Mouse (Mus musculus): ENCODE results near the gene Atp8a2. TPM values are rescaled to one million over a fixed set of nuclear protein-coding genes. Genes with fewer than 3 reads are reported as not detected.

The Atp8a2 gene
- polyA plus RNA-seq, 1 experiment = 15.3 TPM

DNA sequence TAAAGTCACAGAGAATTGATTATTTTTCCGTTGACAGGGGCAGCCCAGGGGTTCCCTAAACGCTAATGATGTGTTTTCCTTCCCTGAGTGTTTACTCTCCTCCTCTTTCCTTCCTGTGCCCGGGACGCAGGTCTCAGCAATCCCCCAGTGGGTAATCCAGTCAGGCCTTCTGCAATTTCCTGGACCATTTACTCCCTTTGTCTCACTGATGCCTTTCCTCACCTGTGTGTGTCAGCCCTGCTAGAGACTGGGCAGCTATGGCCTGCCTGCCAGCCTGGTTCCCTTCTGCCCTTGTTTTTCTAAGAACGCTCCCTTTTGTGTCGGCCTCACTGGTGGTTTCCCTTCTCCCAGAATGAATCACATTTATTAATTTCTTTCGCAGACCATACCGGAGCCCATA is 522.4 kb downstream of the Atp8a2 start:
- Histone ChIP-seq H3K27ac (ENCODE audit: insufficient read depth, low read length) (no peak overlapping the region), H3K4me3 (ENCODE audit: insufficient read depth, low read length) (no peak overlapping the region), H3K4me1 (ENCODE audit: control insufficient read depth, insufficient read depth, low read length) (no peaks in the 10 kb centered on the region)
- TF ChIP-seq POLR2A (IDR thresholded peaks at IDR 0.05; ENCODE audit: extremely low read depth, insufficient read depth, low read length) (no peak), CTCF (IDR thresholded peaks at IDR 0.05; ENCODE audit: extremely low read depth, insufficient read depth, low read length) (no peak)

DNA sequence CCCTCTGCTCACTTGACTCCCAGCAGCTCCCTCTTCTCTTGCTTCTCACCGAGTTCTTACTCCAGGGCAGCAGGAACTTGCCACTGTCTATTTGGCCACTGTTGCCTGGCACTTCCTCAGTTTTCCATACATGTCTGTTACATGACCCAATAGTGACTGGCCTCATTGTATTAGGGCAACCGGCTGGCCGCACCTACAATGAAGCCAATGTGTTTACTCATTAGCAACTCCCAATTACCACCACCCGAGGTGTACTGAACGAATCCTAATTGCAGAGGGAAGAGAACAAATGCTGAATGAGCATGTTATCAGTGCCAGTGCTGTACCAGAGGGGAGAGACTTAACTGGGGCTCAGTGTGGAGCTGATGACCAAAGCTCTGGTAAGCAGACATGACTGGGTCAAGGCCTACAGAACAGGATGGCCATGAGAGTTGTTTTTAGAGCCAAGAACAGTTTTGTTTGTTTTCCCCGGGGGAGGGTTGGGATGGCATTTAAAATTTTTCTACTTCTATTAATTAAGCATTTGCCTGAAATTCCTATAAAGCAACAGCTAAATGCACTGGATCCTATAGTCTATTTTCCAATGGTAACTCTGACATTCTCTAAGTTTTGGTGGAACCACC is 524.0 kb downstream of the Atp8a2 start:
- no peak for TF ChIP-seq CTCF (IDR thresholded peaks at IDR 0.05; ENCODE audit: extremely low read depth, insufficient read depth, low read length)
- TF ChIP-seq POLR2A (IDR thresholded peaks at IDR 0.05; ENCODE audit: extremely low read depth, insufficient read depth, low read length) = no peak
- Histone ChIP-seq H3K4me3 (ENCODE audit: insufficient read depth, low read length) (no peak overlapping the region), H3K4me1 (ENCODE audit: control insufficient read depth, insufficient read depth, low read length) (no peaks in the 10 kb centered on the region)

DNA sequence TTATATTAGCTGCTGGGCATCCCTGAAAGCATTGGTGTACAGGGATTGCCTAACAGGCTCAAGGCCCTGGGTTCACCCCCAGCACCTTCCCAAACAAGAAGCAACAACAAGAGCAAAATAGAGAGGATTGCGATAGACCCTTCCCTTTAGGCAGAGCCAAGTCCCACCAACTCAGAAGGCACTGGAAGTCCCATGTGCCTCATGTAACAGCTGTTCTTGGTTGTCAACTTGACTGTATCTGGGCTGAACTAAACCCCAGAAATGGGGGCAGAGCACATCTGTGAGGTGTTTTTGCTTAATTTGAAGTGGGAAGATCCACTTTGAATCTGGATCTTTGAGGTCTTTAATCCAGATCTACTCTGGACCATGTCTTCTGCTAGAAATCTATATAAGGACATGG is 539.9 kb downstream of the Atp8a2 start:
- no peak overlapping the region for H3K27ac ChIP-seq (ENCODE audit: insufficient read depth, low read length)
- no peak overlapping the region for H3K4me3 ChIP-seq (ENCODE audit: insufficient read depth, low read length)
- TF ChIP-seq POLR2A (IDR thresholded peaks at IDR 0.05; ENCODE audit: extremely low read depth, insufficient read depth, low read length) (no peak), CTCF (IDR thresholded peaks at IDR 0.05; ENCODE audit: extremely low read depth, insufficient read depth, low read length) (no peak)
- H3K4me1 ChIP-seq (ENCODE audit: control insufficient read depth, insufficient read depth, low read length) = no peaks in the 10 kb centered on the region

More for the DNA sequence above, 524.0 kb downstream of the Atp8a2 start:
- H3K27ac ChIP-seq (ENCODE audit: insufficient read depth, low read length) = no peak overlapping the region

- no peaks in the 10 kb centered on the region for H3K4me1 ChIP-seq (ENCODE audit: control insufficient read depth, insufficient read depth, low read length)
- no peak overlapping the region for H3K27ac ChIP-seq (ENCODE audit: insufficient read depth, low read length)
- no peak overlapping the region for H3K4me3 ChIP-seq (ENCODE audit: insufficient read depth, low read length)
- no peak for TF ChIP-seq POLR2A (IDR thresholded peaks at IDR 0.05; ENCODE audit: extremely low read depth, insufficient read depth, low read length)
- no peak for TF ChIP-seq CTCF (IDR thresholded peaks at IDR 0.05; ENCODE audit: extremely low read depth, insufficient read depth, low read length)
Observed at GRCm38 (mm10) chr14:59656591-59656990, 540.4 kb downstream of the Atp8a2 start.

GRCm38 (mm10) chr14:59649337-59649736 is 547.6 kb downstream of the Atp8a2 start:
- TF ChIP-seq CTCF (IDR thresholded peaks at IDR 0.05; ENCODE audit: extremely low read depth, insufficient read depth, low read length) = no peak
- TF ChIP-seq POLR2A (IDR thresholded peaks at IDR 0.05; ENCODE audit: extremely low read depth, insufficient read depth, low read length) = no peak
- no peaks in the 10 kb centered on the region for H3K4me1 ChIP-seq (ENCODE audit: control insufficient read depth, insufficient read depth, low read length)

DNA sequence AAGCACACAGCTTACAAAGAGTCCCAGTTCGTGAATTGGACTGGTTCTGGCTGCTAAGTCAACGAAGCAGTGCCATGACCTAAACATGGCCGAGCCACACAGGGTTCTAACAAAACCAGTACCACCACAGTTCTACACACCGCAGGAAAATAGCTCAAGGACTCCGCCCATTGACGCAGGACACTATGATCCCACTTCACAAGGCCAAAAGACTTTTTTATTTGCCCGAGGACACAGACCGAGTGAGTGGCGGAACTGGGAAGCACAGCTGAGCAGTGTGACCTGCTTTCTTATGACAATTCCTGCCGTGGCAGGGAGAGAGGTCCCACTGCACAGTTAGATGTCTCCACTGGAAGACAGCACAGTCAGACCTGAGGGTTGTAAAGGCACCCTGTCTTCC is 548.4 kb downstream of the Atp8a2 start:
- Histone ChIP-seq H3K27ac (ENCODE audit: insufficient read depth, low read length) (no peak overlapping the region), H3K4me3 (ENCODE audit: insufficient read depth, low read length) (no peak overlapping the region), H3K4me1 (ENCODE audit: control insufficient read depth, insufficient read depth, low read length) (no peaks in the 10 kb centered on the region)
- TF ChIP-seq POLR2A (IDR thresholded peaks at IDR 0.05; ENCODE audit: extremely low read depth, insufficient read depth, low read length) (no peak), CTCF (IDR thresholded peaks at IDR 0.05; ENCODE audit: extremely low read depth, insufficient read depth, low read length) (no peak)

More at GRCm38 (mm10) chr14:59649337-59649736, 547.6 kb downstream of the Atp8a2 start:
- Histone ChIP-seq H3K27ac (ENCODE audit: insufficient read depth, low read length) (no peak overlapping the region), H3K4me3 (ENCODE audit: insufficient read depth, low read length) (no peak overlapping the region)

DNA sequence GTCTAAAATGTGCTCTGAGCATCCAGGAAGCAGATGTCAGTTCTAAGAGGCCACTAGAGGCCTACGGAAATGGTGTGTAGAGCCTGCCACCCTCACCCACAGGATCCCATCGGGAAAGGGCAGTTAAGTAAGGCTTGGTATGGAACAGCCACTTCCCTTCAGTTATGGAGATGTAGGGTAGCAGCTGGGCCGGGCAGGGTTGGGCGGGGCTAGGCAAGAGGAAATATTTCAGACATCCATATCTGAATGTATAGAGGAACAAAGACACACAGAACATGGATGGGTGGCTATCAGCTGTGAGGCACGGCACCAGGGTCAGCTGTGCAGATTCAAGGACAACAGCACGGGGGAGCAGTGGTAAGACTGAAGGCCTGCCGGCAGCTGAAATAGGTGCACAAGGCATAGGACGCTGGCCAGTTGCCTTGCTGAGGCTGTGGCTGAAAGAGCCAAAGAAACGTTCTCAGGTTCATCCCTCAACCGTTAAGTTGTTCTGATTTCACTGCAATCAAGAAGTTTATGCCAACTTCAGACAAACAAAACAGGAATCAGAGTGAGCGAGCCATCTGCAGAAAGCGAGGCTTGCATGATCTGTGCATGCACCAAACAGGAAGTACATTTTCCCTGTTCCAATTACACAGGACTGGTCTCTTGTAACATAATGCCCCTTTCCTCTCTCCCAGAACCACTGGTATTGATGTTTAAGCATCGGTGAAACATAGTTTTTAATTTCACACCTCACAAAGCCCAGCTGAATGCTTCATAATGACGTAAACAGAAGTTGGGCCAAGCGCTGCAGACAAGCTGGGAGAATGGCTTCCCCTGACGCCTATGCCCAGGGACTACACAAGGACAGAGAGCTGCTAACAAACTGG is 549.9 kb downstream of the Atp8a2 start:
- H3K27ac ChIP-seq (ENCODE audit: insufficient read depth, low read length) = no peak overlapping the region
- TF ChIP-seq POLR2A (IDR thresholded peaks at IDR 0.05; ENCODE audit: extremely low read depth, insufficient read depth, low read length) (no peak), CTCF (IDR thresholded peaks at IDR 0.05; ENCODE audit: extremely low read depth, insufficient read depth, low read length) (no peak)
- H3K4me1 ChIP-seq (ENCODE audit: control insufficient read depth, insufficient read depth, low read length) = no peaks in the 10 kb centered on the region
- no peak overlapping the region for H3K4me3 ChIP-seq (ENCODE audit: insufficient read depth, low read length)

DNA sequence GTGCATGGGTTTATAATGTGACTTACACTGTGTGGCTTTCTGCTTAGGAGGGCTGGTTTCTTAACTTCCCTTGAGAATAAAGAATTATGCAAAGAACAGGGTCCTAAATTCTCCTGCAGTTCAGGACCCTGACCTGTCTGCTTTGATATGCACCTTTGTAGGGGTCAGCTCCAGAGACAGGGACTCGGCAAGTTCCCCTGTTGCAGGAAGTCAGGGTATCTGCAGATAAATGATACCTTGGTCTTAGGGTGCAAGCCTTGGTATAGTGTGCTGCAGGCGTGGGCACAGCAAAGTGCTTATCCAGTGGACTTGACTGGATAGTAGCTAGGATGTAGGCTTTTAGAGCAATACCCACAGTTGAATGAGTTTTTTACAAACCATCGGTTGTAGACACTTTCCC is 552.1 kb downstream of the Atp8a2 start:
- Histone ChIP-seq H3K27ac (ENCODE audit: insufficient read depth, low read length) (no peak overlapping the region), H3K4me1 (ENCODE audit: control insufficient read depth, insufficient read depth, low read length) (no peaks in the 10 kb centered on the region), H3K4me3 (ENCODE audit: insufficient read depth, low read length) (no peak overlapping the region)
- TF ChIP-seq CTCF (IDR thresholded peaks at IDR 0.05; ENCODE audit: extremely low read depth, insufficient read depth, low read length) = no peak
- TF ChIP-seq POLR2A (IDR thresholded peaks at IDR 0.05; ENCODE audit: extremely low read depth, insufficient read depth, low read length) = no peak

GRCm38 (mm10) chr14:59644166-59644565 is 552.8 kb downstream of the Atp8a2 start:
- H3K4me3 ChIP-seq (ENCODE audit: insufficient read depth, low read length) = no peak overlapping the region
- H3K27ac ChIP-seq (ENCODE audit: insufficient read depth, low read length) = no peak overlapping the region
- no peak for TF ChIP-seq POLR2A (IDR thresholded peaks at IDR 0.05; ENCODE audit: extremely low read depth, insufficient read depth, low read length)
- TF ChIP-seq CTCF (IDR thresholded peaks at IDR 0.05; ENCODE audit: extremely low read depth, insufficient read depth, low read length) = no peak
- H3K4me1 ChIP-seq (ENCODE audit: control insufficient read depth, insufficient read depth, low read length) = no peaks in the 10 kb centered on the region

GRCm38 (mm10) chr14:59643582-59643981 is 553.4 kb downstream of the Atp8a2 start:
- Histone ChIP-seq H3K4me3 (ENCODE audit: insufficient read depth, low read length) (no peak overlapping the region), H3K27ac (ENCODE audit: insufficient read depth, low read length) (no peak overlapping the region), H3K4me1 (ENCODE audit: control insufficient read depth, insufficient read depth, low read length) (no peaks in the 10 kb centered on the region)
- TF ChIP-seq CTCF (IDR thresholded peaks at IDR 0.05; ENCODE audit: extremely low read depth, insufficient read depth, low read length) (no peak), POLR2A (IDR thresholded peaks at IDR 0.05; ENCODE audit: extremely low read depth, insufficient read depth, low read length) (no peak)
